Mouse (Mus musculus): ENCODE measurements around the gene Cby3.

GRCm38 (mm10) chr11:50387697-50388096 is 33.4 kb downstream of the Cby3 start:
- TF ChIP-seq MAX (IDR thresholded peaks at IDR 0.05; ENCODE audit: low read depth) (no peak), POLR2AphosphoS2 (IDR thresholded peaks at IDR 0.05; ENCODE audit: insufficient read length, low read depth) (no peak), POLR2A (IDR thresholded peaks at IDR 0.05; ENCODE audit: insufficient read length, low read depth) (no peak), TCF3 (IDR thresholded peaks at IDR 0.05; ENCODE audit: insufficient read length, low read depth) (no peak)
